Mouse (Mus musculus): ENCODE measurements around the gene Mroh2a.

- TF ChIP-seq CTCF (IDR thresholded peaks at IDR 0.05; ENCODE audit: low read depth): no peak
- no peak for TF ChIP-seq EP300 (IDR thresholded peaks at IDR 0.05; ENCODE audit: low read depth)
Observed at GRCm38 (mm10) chr1:88240072-88240471, 13.3 kb downstream of the Mroh2a start.
